Mouse (Mus musculus): ENCODE results near the gene Atg9a. TPM values are rescaled to one million over a fixed set of nuclear protein-coding genes. Genes with fewer than 3 reads are reported as not detected.

The Atg9a gene
- total RNA-seq, 1 experiment = 17.2 TPM

GRCm38 (mm10) chr1:75217893-75218226 lies 25.9 kb upstream of the Atg9a start:
- TF ChIP-seq MAFK (IDR thresholded peaks at IDR 0.05; ENCODE audit: insufficient read depth, low read depth, low read length) (no peak), CHD2 (IDR thresholded peaks at IDR 0.05; ENCODE audit: low read depth, low read length) (no peak), ZNF384 (IDR thresholded peaks at IDR 0.05; ENCODE audit: low read depth, low read length) (no peak)
- in situ Hi-C loops (cut with MboI; ENCODE audit: low sequenced_read_pairs in 2 of 2, unreplicated experiment in 2 of 2) = no loop called here
- Histone ChIP-seq H3K4me1 (ENCODE audit: control insufficient read depth in 2 of 2, insufficient read depth in 2 of 2, low read length in 2 of 2, poor library complexity in 1 of 2) (peaks cover 13 to 27% of the 10 kb centered on the region in 2 experiments), H3K36me3 (ENCODE audit: control insufficient read depth, insufficient read depth, low read length, poor library complexity, severe bottlenecking) (peaks cover 39% of the 10 kb centered on the region), H3K27ac (ENCODE audit: insufficient read depth, low read depth, low read length, poor library complexity, severe bottlenecking) (no peak overlapping the region), H3K4me3 (ENCODE audit: insufficient read depth in 1 of 2, low read depth in 1 of 2, low read length in 2 of 2, poor library complexity in 1 of 2, severe bottlenecking in 1 of 2) (peak overlapping the region; percentile 70 to 97), H3K9ac (ENCODE audit: insufficient read depth, low read depth, low read length, poor library complexity, severe bottlenecking) (peak overlapping the region; percentile 74), H3K9me3 (ENCODE audit: control insufficient read depth, insufficient read depth, low read depth, low read length) (no peaks in the 10 kb centered on the region)
- no peak for DNase-seq (ENCODE audit: low read depth, low spot score)

- DNase-seq (ENCODE audit: low read depth, low spot score) = no peak
- Histone ChIP-seq H3K36me3 (ENCODE audit: control insufficient read depth, insufficient read depth, low read length, poor library complexity, severe bottlenecking) (peaks cover 44% of the 10 kb centered on the region), H3K4me1 (ENCODE audit: control insufficient read depth in 2 of 2, insufficient read depth in 2 of 2, low read length in 2 of 2, poor library complexity in 1 of 2) (peaks cover 13 to 28% of the 10 kb centered on the region in 2 experiments), H3K9ac (ENCODE audit: insufficient read depth, low read depth, low read length, poor library complexity, severe bottlenecking) (peak overlapping the region; percentile 4; the same call in 1 of the 2 replicates), H3K9me3 (ENCODE audit: control insufficient read depth, insufficient read depth, low read depth, low read length) (no peaks in the 10 kb centered on the region), H3K4me3 (ENCODE audit: insufficient read depth in 1 of 2, low read depth in 1 of 2, low read length in 2 of 2, poor library complexity in 1 of 2, severe bottlenecking in 1 of 2) (no peak overlapping the region; a peak in 1 of 4 replicates), H3K27ac (ENCODE audit: insufficient read depth, low read depth, low read length, poor library complexity, severe bottlenecking) (no peak overlapping the region)
- in situ Hi-C loops (cut with MboI; ENCODE audit: low sequenced_read_pairs in 2 of 2, unreplicated experiment in 2 of 2) = no loop called here
- TF ChIP-seq MAFK (IDR thresholded peaks at IDR 0.05; ENCODE audit: insufficient read depth, low read depth, low read length) (no peak), ZNF384 (IDR thresholded peaks at IDR 0.05; ENCODE audit: low read depth, low read length) (no peak), CHD2 (IDR thresholded peaks at IDR 0.05; ENCODE audit: low read depth, low read length) (no peak), HCFC1 (IDR thresholded peaks at IDR 0.05; ENCODE audit: borderline replicate concordance, insufficient read depth, low read length) (no peak), ZC3H11A (IDR thresholded peaks at IDR 0.05; ENCODE audit: borderline replicate concordance, low read depth, low read length) (no peak)
These were observed 25.0 kb upstream of the Atg9a start for GRCm38 (mm10) chr1:75216797-75217585.

- Histone ChIP-seq H3K36me3 (ENCODE audit: control insufficient read depth, insufficient read depth, low read length, poor library complexity, severe bottlenecking) (peaks cover 46% of the 10 kb centered on the region), H3K4me1 (ENCODE audit: control insufficient read depth in 2 of 2, insufficient read depth in 2 of 2, low read length in 2 of 2, poor library complexity in 1 of 2) (peaks cover 13 to 25% of the 10 kb centered on the region in 2 experiments), H3K9ac (ENCODE audit: insufficient read depth, low read depth, low read length, poor library complexity, severe bottlenecking) (no peak overlapping the region), H3K27ac (ENCODE audit: insufficient read depth, low read depth, low read length, poor library complexity, severe bottlenecking) (no peak overlapping the region), H3K4me3 (ENCODE audit: insufficient read depth in 1 of 2, low read depth in 1 of 2, low read length in 2 of 2, poor library complexity in 1 of 2, severe bottlenecking in 1 of 2) (no peak overlapping the region), H3K9me3 (ENCODE audit: control insufficient read depth, insufficient read depth, low read depth, low read length) (no peaks in the 10 kb centered on the region)
- TF ChIP-seq CHD2 (IDR thresholded peaks at IDR 0.05; ENCODE audit: low read depth, low read length) (no peak), HCFC1 (IDR thresholded peaks at IDR 0.05; ENCODE audit: borderline replicate concordance, insufficient read depth, low read length) (no peak), ZNF384 (IDR thresholded peaks at IDR 0.05; ENCODE audit: low read depth, low read length) (no peak), ZC3H11A (IDR thresholded peaks at IDR 0.05; ENCODE audit: borderline replicate concordance, low read depth, low read length) (no peak), MAFK (IDR thresholded peaks at IDR 0.05; ENCODE audit: insufficient read depth, low read depth, low read length) (no peak)
- in situ Hi-C loops (cut with MboI; ENCODE audit: low sequenced_read_pairs in 2 of 2, unreplicated experiment in 2 of 2) = no loop called here
- no peak for DNase-seq (ENCODE audit: low read depth, low spot score)
These were observed 23.8 kb upstream of the Atg9a start for GRCm38 (mm10) chr1:75215785-75216184.

GRCm38 (mm10) chr1:75214886-75215285 lies 22.9 kb upstream of the Atg9a start:
- no peak overlapping the region for H3K4me3 ChIP-seq (ENCODE audit: insufficient read depth in 1 of 2, low read depth in 1 of 2, low read length in 2 of 2, poor library complexity in 1 of 2, severe bottlenecking in 1 of 2)
- H3K4me1 ChIP-seq (ENCODE audit: control insufficient read depth in 2 of 2, insufficient read depth in 2 of 2, low read length in 2 of 2, poor library complexity in 1 of 2) = peaks cover 9 to 28% of the 10 kb centered on the region in 2 experiments
- no peak overlapping the region for H3K27ac ChIP-seq (ENCODE audit: insufficient read depth, low read depth, low read length, poor library complexity, severe bottlenecking)
- H3K9me3 ChIP-seq (ENCODE audit: control insufficient read depth, insufficient read depth, low read depth, low read length) = no peaks in the 10 kb centered on the region
- DNase-seq (ENCODE audit: low read depth, low spot score) = no peak
- in situ Hi-C loops (cut with MboI; ENCODE audit: low sequenced_read_pairs in 2 of 2, unreplicated experiment in 2 of 2) = no loop called here
- H3K36me3 ChIP-seq (ENCODE audit: control insufficient read depth, insufficient read depth, low read length, poor library complexity, severe bottlenecking) = peaks cover 46% of the 10 kb centered on the region
- no peak for TF ChIP-seq CHD2 (IDR thresholded peaks at IDR 0.05; ENCODE audit: low read depth, low read length)
- TF ChIP-seq ZNF384 (IDR thresholded peaks at IDR 0.05; ENCODE audit: low read depth, low read length) = no peak
- no peak for TF ChIP-seq ZC3H11A (IDR thresholded peaks at IDR 0.05; ENCODE audit: borderline replicate concordance, low read depth, low read length)
- TF ChIP-seq HCFC1 (IDR thresholded peaks at IDR 0.05; ENCODE audit: borderline replicate concordance, insufficient read depth, low read length) = no peak
- TF ChIP-seq MAFK (IDR thresholded peaks at IDR 0.05; ENCODE audit: insufficient read depth, low read depth, low read length) = no peak
- no peak overlapping the region; the same call in 1 of the 2 replicates for H3K9ac ChIP-seq (ENCODE audit: insufficient read depth, low read depth, low read length, poor library complexity, severe bottlenecking)

All from ES-E14 (cell line).